Mouse (Mus musculus) megakaryocyte progenitor cell, adult 5-6 weeks (primary cell): ENCODE results near the gene Gas2l1. TPM values are rescaled to one million over a fixed set of nuclear protein-coding genes. Genes with fewer than 3 reads are reported as not detected.

Source experiments
- ATAC-seq: replicated peaks from 2 replicates; pipeline ENCODE4 v1.8.0; 2016; ENCODE audit warnings: mild to moderate bottlenecking, moderate TSS enrichment, inconsistent platforms; ENCODE audit not compliant: poor library complexity
- total RNA-seq, 2 experiments: library from RNA; stranded (forward) in 1 of 2; stranded (reverse) in 1 of 2; fragments of 157-497, 149-512 nt in 1 of 2; fragments of 200-1000 nt in 1 of 2; gene quantifications; 2 replicates each; pipeline versions ENCODE4 v1.2.3 to v1.2.4; 2015 to 2017

Gas2l1 gene
- total RNA-seq, 2 experiments from 2014 or later = 0.22 to 0.58 TPM

DNA sequence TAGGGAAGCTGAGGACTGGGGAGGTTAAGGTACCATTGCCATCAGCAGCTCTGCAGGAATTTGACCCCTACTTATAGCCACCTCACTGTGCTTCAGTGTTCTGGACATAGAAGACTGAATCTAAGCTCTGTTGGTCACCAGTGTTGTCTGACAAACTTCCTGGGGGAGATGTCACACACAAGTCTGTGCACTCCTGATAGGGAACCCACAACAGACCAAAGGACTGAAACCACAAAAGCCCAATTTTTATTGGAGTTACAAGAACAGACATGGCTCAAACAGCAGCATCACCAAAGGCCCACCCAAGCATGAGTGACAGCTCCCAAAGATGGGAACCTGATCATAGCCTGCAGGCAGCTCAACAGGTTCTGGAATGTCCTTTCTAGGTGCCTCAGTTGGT lies 1.9 kb upstream of the Gas2l1 start:
- ATAC-seq = no peak

DNA sequence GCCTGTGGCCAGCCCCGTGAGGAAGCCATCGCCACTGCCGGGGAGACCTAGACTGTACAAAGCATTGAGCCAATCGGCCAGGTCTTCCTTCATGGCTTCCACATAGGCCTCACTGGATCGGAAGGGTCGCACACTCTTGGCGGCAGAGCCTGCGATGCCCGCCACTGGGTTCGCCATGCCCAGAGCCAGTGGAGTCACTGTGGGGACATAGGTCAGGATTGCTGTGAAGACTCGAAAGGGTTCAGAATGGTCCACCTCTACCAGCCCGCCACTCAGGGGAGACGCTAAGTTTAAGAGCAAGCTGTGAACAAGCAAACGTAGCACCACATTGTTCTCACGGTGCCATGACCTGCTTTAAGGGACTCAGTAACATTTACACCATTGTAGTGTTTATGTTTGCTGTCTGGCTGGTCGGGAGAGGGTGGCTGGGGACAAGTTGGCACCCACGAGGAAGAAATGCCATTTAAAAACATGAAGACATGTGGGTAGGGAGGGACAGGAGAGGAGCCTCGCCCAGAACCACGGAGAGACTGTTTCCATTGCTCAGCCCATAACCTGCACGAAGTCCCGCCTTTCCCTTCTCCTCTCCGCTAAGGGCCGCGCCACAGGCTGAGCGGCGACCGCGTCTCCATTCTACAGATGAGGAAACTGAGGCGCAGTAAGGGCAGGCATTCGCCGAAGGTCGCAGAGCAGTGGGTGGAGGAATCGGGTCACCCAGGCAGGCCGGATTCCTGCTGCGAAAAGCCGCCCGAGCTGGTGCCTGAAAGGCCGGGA lies 658 bp downstream of the Gas2l1 start:
- no peak for ATAC-seq

DNA sequence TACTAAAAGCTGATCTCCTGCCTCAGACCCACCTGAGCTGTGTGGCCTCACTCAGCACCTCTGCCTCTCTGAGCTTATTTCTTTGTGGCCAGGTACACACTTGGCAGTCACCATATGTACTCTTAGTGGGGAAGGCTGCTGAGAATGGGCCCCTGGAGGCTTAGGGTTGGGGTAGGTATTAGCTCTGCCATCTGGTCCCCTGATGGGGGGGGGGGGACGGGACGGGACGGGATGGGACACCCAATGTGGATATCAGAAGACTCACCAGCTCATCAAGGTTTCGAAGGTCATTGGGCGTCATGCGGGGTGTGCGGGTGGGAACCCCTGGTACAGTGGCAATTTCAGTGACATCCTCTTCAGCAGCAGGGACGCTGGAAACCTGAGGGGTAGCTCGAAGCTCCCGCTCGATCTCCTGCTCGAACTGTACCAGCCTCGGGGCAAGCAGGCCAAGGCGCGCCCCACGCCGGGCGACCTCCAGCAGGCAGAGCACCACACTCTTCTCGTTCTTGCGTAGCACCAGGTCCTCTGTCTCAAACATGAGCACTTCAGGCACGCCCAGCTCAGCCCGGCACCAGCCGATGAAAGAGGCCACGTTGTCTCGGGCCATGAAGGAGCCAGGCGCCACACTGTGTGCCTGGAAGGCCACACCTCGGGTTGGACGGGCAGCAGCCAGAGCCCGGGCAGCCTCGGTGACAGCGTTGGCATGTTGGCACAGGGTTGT lies 1.4 kb downstream of the Gas2l1 start:
- no peak for ATAC-seq

DNA sequence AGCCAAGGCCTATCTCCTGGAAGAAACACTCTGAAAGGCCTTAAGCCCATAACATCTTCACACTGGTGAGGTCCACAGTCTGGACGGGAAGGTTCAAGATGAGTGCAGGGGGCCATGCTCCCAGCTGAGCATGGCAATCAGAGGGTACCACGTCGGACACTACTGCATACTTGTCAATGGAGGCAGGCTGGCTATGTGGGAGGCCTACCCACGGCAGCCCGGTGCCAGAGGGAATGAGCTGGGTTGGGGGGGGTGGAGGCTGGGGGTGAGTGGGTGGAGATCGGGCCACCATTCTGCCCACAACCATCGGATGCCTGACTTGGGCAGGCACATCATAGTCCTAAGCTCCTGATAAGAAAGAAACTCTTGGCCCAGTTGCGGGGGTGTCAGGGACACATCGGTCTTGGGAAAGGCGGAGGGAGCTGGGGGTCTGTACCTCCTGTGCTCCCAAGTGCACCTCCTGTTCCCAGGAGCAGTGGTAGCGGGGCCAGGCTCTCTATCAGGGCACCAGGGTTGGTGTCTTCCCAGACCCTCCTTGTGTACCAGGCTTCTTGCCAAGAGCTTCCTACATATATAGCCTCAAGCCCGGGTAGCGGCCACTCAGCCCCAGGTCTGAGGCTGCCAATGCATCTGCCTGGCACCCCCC lies 2.1 kb downstream of the Gas2l1 start:
- ATAC-seq = no peak

DNA sequence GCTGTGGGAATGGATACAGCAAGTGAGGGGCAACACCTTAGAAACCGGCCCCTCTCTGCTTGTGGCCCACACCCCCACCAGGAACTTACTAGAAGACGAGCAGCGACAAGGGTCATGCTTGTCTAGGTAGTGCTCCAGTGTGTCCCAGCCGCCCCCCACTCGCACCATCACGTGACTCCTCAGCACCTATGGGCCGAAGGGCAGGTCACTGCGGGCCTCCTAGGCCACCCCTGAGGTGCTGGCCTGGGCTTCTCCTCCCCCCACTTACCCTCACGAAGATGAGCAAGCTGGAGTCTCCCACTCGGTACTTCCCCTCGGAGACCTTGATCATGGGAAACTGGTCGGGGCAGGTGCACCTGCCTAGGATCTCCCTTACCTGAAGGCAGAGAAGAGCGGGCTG lies 2.8 kb downstream of the Gas2l1 start:
- ATAC-seq = no peak

DNA sequence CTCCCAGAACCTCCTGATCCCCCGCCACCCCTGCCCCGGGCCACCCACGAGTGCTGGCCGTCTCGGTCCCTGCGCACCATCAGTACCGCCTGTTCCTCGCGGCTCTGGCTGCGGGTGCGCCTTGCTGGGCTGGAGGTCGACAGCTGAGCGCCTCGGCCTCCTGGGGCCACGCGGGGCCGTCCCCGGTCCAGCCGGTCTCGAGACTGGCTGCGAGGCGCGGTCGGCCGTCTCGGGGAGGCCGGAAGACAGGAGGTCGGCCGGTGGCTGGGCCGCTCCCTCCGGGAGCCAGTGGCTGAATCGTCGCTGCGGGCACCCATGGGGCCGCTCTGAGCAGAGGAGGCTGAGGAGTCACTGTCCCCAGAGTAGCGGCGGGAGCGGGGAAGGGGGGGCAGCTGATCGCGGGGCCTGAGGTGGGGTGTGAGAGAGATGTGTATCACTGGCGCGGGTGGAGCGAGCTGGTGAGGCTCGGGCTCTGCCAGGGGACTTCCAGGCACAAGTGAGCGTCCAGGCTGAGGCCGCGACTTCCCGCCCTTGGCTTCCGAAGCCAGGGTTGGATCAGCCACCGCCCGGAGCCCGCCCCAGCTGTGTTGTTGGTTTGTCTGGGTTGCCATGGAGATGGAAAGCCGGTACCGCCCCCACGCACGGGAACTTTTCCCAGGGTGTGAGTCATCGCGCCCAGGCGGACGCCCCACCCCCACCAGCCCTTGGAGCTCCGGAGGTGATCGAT lies 3.6 kb downstream of the Gas2l1 start:
- peak; percentile 18 for ATAC-seq

DNA sequence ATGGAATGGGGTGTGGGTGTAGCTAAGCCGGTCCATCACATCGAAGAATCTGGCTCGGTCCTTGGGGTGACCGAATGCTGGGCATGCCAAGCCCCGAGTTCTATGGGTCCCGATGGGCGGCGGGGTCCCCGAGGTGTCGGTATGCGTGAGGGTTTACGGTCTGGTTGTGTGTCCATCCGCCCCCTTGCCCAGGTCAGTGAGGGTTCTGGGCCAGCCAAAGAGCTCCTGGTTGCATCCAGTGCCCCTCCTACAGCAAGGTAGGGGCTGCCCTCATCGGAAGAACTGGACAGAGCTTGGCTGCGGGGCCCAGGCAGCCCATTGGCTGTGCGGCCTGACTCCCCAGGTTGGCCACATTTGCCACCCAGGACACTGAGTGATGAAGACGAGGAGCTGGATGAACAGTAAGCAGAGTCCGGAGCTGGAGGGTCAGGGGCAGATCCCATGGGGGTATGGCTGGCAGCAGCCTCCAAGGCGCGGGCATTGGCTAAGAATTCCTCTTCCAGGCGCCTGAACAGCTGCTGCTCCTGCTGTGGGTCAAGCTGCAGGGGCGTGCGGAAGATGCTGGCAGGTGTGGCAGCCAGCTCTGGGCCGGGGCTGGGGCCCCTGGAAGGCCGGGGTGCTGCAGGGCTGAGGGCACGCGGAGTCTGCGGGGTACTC lies 4.2 kb downstream of the Gas2l1 start:
- ATAC-seq = no peak

DNA sequence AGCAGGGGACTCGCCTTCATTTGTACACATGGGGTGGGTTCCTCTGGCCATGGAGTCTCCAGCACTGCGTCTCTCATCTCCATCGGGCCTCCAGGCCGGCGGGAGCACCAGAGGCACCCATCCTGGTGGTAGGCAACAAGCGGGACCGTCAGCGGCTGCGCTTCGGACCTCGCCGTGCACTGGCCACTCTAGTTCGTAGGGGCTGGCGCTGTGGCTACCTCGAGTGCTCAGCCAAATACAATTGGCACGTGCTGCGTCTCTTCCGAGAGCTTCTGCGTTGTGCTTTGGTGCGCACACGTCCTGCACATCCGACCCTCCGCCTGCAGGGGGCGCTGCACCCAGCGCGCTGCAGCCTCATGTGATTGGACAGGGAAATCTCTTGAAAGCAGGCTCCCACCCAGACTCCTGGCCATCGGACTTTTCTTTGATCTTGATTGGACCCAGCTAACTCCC lies 5.4 kb downstream of the Gas2l1 start:
- ATAC-seq = peak; percentile 55

DNA sequence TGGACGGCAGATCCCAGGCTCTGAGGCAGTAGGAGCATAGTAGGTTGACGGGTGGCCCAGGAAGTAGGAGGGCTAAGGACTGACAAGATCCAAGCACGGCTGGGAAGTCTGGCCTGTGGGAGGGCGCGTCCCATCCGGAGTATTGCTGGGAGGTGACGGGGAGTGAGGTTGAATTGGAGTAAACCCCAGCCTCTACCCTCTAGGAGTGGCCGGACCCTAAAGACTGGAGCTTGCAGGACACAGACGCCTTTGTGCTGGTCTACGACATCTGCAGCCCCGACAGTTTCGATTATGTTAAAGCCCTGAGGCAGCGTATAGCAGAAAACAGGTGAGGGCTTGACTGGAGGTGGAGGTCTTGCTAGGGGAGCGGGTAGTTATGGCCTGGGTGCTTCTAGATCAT lies 5.9 kb downstream of the Gas2l1 start:
- ATAC-seq = no peak

DNA sequence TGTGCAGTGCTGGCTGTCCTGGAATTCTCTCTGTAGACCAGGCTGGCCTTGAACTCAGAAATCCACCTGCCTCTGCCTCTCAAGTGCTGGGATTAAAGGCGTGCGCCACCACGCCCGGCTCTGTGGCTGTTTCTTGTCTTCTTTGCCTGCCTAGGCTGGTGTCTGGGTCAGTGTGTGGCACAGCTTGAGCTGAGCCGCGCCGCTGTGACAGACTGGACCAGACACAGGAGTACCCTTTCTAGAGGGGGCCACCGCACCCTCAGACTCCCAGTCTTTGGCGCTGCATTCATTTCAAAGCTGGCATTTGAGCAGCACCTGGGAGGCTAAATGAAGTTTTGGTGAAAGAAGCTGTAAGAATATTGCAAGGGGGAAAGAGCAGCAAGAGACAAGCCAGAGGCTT lies 6.3 kb downstream of the Gas2l1 start:
- ATAC-seq = no peak

DNA sequence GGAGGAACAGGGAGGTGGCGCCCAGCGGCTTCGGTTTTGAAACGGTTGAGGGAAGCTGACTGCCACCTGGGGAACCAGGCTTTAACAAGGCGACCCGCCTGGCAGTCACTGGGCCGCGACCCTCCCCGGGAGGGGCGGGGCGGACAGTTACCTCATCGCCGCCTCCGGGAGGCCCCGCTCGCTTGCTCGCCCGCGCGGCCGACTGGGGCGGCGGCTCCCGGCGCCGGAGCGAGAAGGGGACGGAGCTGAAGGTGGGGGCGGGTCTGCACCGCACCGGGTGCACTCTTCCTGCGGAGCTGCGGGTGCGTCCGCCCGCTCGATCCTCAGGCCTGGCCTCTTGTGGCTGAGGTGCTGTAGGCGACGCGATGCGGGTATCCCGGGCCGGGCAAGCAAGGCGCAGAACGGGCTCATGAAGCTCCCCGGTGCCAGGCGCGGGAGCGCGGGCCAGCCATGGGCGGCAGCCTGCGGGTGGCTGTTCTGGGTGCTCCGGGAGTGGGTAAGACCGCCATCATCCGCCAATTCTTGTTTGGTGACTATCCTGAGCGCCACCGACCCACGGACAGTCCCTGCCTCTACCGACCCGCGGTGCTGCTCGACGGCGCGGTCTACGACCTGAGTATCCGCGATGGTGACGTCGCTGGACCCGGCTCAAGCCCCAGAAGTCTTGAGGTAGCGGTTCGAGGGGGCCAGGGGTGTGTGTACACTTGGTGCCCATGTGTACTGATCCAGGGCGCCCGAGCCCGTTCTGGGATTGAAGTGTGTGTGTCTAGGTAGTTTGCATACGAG lies 7.1 kb downstream of the Gas2l1 start, which contains the start of gene Rasl10a:
TSS of gene Rasl10a (plus strand) at position 273 of the 786 bp plus-strand sequence.
- ATAC-seq = no peak

DNA sequence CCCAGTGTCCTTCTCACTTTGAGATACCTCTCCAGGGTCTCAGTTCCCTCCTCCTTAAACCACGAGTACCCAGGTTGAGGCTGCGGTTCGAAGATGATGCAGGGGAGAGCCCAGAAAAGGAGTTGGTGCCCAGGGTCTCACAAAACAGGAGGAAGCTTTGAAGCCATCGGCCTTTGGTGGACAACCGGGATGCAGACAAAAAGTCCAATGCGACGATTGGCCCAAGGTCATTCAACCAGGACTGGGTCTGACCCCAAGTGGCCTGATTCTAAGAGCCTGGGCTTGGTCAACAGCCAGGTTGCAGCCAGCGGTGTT lies 7.6 kb downstream of the Gas2l1 start:
- no peak for ATAC-seq

DNA sequence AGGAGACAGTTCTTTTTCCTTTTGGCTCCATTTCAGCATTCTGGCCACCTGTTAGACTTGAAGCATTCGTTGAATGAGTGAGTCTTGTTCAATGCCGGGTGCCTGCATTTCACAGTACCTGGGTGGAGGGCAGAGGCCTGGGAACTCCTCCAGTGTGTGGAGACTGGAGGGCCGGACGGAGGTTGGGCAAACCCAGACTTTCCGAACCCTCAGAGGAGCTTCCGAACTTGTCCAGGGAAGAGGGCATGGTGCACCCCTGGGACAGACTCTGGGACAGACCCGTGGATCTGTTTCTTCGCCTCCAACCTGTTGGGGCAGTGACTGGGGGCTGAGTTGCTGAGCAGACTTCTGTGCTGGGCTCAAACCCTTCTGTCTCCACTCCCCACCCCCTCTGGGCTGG lies 8.1 kb downstream of the Gas2l1 start:
- no peak for ATAC-seq

DNA sequence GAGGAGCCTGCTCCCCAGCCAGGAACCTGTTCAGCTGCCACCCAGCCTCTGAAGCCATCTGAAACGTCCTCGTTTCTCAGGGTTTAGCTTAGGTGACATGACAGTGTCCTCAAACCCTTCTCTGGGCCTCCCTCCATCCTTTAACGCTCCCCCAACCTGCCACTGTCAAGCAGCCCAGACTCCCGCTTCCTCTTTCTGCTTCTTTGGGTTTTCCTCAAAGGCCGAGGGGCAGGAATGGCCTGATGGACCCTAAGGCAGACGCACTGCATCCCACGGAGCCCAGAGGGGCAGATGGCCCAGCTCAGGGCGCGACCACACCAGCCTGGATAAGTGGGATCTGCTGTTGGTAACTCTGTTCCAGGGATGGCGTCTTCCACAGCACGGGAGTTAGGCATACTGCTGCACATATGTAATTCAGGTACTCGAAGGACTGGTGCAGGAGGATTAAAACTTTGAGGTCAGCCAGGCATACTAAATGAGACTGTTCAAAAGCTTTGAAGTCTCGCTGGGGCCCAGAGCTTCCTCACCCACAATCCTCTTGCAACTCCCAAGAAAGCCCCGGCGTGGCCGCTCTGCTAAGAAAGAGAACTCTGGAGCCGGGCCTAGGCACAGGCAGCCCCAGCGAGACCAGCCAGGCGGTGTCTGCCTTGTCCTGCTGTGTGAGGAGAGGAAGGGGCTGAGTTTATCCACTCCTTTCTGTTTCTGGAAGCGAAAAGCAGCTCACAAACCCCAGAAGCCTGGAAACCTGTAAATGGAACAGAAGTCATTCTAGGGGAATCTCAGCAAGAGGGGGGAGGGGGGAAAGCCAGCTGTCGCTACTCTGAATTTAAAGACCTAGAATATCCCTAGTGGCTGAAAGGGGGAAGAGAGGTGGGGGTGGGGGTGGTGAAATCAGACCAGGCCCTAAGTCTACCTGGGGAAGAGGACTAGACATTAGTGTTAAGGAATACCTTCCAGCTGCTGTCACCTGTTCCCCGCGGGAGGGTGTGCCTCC lies 8.9 kb downstream of the Gas2l1 start:
- no peak for ATAC-seq

DNA sequence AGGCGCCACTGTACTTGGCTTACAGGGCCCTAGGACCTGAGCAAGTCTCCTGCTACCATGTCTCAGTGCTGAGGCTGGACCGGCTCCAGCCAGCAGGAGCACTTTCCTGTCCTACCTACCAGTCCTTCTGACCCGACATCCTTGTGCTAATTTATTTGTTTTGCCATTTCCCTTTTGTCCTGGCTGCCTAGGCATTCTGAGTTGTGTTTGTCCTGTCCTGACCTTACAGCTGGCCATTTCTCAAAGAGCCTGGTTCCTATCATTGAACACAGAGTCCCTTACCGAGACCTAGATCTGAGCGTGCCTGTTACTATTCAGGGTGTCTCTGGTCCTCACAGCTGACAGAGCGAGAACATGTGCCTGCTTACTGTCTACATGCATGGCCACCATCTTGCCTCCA lies 10.3 kb downstream of the Gas2l1 start:
- ATAC-seq = no peak

DNA sequence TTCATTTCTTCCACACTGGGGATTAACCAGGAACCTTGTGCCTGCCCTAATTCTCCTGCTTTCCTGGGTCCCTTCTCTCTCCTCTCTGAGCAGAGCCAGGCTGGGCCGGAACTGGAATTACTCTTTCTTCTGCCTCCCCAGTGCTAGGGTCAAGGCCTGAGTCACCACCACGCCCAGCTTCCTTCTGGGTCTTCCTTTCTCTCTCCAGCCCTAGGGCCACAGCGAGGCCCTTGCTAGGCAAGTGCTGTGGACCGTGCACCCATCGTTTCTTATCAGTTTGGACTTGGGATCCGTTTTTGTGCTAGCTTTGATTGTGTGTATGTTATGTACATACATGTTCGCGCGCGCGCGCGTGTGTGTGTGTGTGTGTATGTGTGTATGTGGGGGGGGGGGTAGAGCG lies 11.0 kb downstream of the Gas2l1 start:
- ATAC-seq = no peak

DNA sequence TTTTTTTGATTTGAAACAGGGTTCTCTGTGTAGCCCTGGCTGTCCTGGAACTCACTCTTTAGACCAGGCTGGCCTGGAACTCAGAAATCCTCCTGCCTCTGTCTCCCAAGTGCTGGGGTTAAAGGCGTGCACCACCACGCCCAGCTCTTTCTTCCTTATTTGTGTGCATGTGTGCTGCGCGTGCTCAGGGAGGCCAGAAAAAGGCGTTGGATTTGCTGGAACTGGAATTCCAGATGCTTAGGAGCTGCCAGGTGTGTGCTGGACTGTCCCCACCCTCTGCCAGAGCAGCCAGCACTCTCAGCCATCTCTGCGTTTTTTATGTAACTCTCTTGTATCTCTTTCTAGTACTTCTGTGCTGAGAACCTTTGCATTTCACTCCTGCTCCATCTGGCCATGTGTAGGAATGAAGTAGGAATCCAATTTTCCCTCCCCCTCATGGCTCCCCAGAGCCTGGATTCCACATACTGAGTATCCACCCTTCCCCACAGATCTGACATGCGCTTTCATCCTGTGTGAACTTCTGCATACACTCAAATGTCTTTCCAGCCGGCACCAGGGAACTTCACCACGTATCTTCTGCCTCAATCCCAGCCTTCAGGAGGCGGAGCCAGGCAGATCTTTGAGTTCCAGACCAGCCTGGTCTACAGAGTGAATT lies 12.8 kb downstream of the Gas2l1 start:
- ATAC-seq = no peak

DNA sequence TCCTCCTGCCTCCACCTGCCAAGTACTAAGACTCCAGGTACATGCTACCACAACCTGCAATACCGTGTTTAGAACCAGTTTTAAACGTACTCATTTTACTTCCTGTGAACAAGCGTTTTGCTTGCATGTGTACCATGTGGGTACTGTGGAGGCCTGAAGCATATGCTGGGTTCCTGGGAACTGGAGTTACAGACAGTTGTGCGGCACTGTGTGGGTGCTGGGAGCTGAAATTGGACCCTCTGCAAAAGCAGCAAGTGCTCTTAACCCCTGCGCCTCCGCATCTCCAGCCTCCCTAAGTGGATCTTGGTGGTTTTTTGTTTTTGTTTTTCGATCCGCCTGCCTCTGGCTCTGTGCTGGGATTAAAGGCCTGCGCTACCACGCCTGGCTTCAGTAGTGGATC lies 13.5 kb downstream of the Gas2l1 start:
- ATAC-seq = no peak
